12 mouse cellular contexts compared by ENCODE assay signal in genomic region chr9:13483199-13484068, GRCm38 (mm10). TPM values are rescaled to one million over a fixed set of nuclear protein-coding genes. Genes with fewer than 3 reads are reported as not detected.
DNase-seq lines count a peak whose midpoint lies in the region; ATAC-seq and TF ChIP-seq lines count a peak whose summit lies in the region.
"Had no signal": no experiment of that assay in that cellular context is flagged by ENCODE, and none has a peak within 500 bp of the region (broad histone marks: within the 10 kb centered on the region; RNA-seq: fewer than 3 reads in every experiment).

No protein-coding gene starts in this region.

- H3K4me2 ChIP-seq in intestine, embryonic 14.5 days (ENCODE audit: low read length) = peak overlapping the region; percentile 14
- no peak overlapping the region for H3K4me2 ChIP-seq in intestine, postnatal 0 days (replicated peaks; ENCODE audit: low read depth)
- no peak overlapping the region for H3K4me2 ChIP-seq in intestine, embryonic 16.5 days (ENCODE audit: low read depth, low read length)

- no peak overlapping the region for H3K9ac ChIP-seq in intestine, embryonic 14.5 days (ENCODE audit: low read length)
- H3K9ac ChIP-seq in intestine, postnatal 0 days (ENCODE audit: low read depth, low read length) = no peak overlapping the region
- H3K9ac ChIP-seq in intestine, embryonic 16.5 days (ENCODE audit: low read depth, low read length) = no peak overlapping the region

- no peaks in the 10 kb centered on the region for H3K27me3 ChIP-seq in intestine, embryonic 14.5 days (replicated peaks; ENCODE audit: control insufficient read depth, insufficient read depth, low read length)
- no peaks in the 10 kb centered on the region for H3K27me3 ChIP-seq in intestine, postnatal 0 days (replicated peaks; ENCODE audit: control insufficient read depth, insufficient read depth, low read length)
- no peaks in the 10 kb centered on the region for H3K27me3 ChIP-seq in intestine, embryonic 16.5 days (replicated peaks; ENCODE audit: control insufficient read depth, insufficient read depth, low read length)

- H3K9me3 ChIP-seq in intestine, embryonic 14.5 days (ENCODE audit: control insufficient read depth, low read length) = no peaks in the 10 kb centered on the region
- no peaks in the 10 kb centered on the region for H3K9me3 ChIP-seq in intestine, postnatal 0 days (ENCODE audit: control insufficient read depth)
- no peaks in the 10 kb centered on the region for H3K9me3 ChIP-seq in intestine, embryonic 16.5 days (ENCODE audit: control insufficient read depth, low read length)

- H3K27ac ChIP-seq in intestine, embryonic 14.5 days (ENCODE audit: low read depth) = peak overlapping the region; percentile 57
- H3K27ac ChIP-seq in intestine, postnatal 0 days (ENCODE audit: low read depth, low read length) = no peak overlapping the region
- no peak overlapping the region for H3K27ac ChIP-seq in intestine, embryonic 16.5 days (ENCODE audit: low read length)
- H3K27ac ChIP-seq: macrophage had no signal

- H3K4me3 ChIP-seq in intestine, embryonic 14.5 days (ENCODE audit: low read depth, low read length) = no peak overlapping the region
- no peak overlapping the region for H3K4me3 ChIP-seq in intestine, postnatal 0 days (ENCODE audit: low read depth, low read length)
- H3K4me3 ChIP-seq in intestine, embryonic 16.5 days (ENCODE audit: low read length) = no peak overlapping the region

- ATAC-seq in intestine, embryonic 14.5 days (replicated peaks; ENCODE audit: low FRiP score, low TSS enrichment, low read depth) = peak; percentile 81
- ATAC-seq in intestine, postnatal 0 days = no peak
- ATAC-seq in intestine, embryonic 16.5 days = peak; percentile 73
- ATAC-seq: forebrain, embryonic 16.5 days had no signal

- no peaks in the 10 kb centered on the region for H3K36me3 ChIP-seq in intestine, embryonic 14.5 days (ENCODE audit: control insufficient read depth, insufficient read depth, low read length)
- H3K36me3 ChIP-seq in intestine, postnatal 0 days (ENCODE audit: control insufficient read depth, insufficient read depth) = no peaks in the 10 kb centered on the region
- no peaks in the 10 kb centered on the region for H3K36me3 ChIP-seq in intestine, embryonic 16.5 days (ENCODE audit: control insufficient read depth, insufficient read depth, low read length)

- TF ChIP-seq CTCF in intestine, postnatal 0 days (IDR thresholded peaks at IDR 0.05; ENCODE audit: low read depth) = no peak

- 22% methylated on average over 5 of the region's 5 CpGs for WGBS in intestine, embryonic 14.5 days
- 52% methylated on average over 5 of the region's 5 CpGs for WGBS in intestine, postnatal 0 days
- 48% methylated on average over 5 of the region's 5 CpGs for WGBS in intestine, embryonic 16.5 days

- peak; percentile 60 for DNase-seq in intestine, embryonic 14.5 days (ENCODE audit: low spot score)
- DNase-seq in A20 (ENCODE audit: low read depth, low spot score) (peak; percentile 11), MN1 (ENCODE audit: low spot score) (peak; percentile 85)
- no peak for DNase-seq in cerebellum, postnatal 14 days
- no peak for DNase-seq in adrenal gland, postnatal 4 days (ENCODE audit: low spot score in 2 of 2)
- DNase-seq: retina, postnatal 1 day had no signal

- H3K4me1 ChIP-seq in intestine, embryonic 14.5 days (replicated peaks; ENCODE audit: control insufficient read depth, insufficient read depth, low read length) = peaks cover 23% of the 10 kb centered on the region
- H3K4me1 ChIP-seq in intestine, postnatal 0 days (replicated peaks; ENCODE audit: control insufficient read depth, insufficient read depth, low read length) = no peaks in the 10 kb centered on the region
- peaks cover 8% of the 10 kb centered on the region for H3K4me1 ChIP-seq in intestine, embryonic 16.5 days (ENCODE audit: control insufficient read depth, insufficient read depth, low read length)

RNA-seq across cellular contexts. Expression of gene Gm17571, which starts 36.9 kb away (rescaled TPM):
- not detected in 2 replicates for polyA plus RNA-seq in intestine, embryonic 14.5 days (2014; fragmentation: Nextera tagmentation; extraction: Ambion mirVana)
- not detected in 2 replicates for polyA plus RNA-seq in intestine, postnatal 0 days (2015; fragmentation: Nextera tagmentation; extraction: Ambion mirVana)
- polyA plus RNA-seq in intestine, embryonic 16.5 days (2015; fragmentation: Nextera tagmentation; extraction: Ambion mirVana) = not detected in 2 replicates
- total RNA-seq in adrenal gland, postnatal 4 days (2021) = not detected
- total RNA-seq: layer of hippocampus, adult 18-20 months had no signal
- polyA plus RNA-seq: forebrain, embryonic 16.5 days; macrophage; thymus, postnatal 0 days had no signal

Comparison
In these comparisons a context has a peak if more than half of its experiments do, and no peak if none do; other contexts are left out.
1. DNase-seq: peak in intestine, embryonic 14.5 days (single experiment), A20 (single experiment) and MN1 (single experiment); none in cerebellum, postnatal 14 days (0 of 2) and adrenal gland, postnatal 4 days (0 of 2).